Mouse (Mus musculus) layer of hippocampus, adult 8-10 months (tissue): ENCODE data around the gene Ccar1. TPM values are rescaled to one million over a fixed set of nuclear protein-coding genes. Genes with fewer than 3 reads are reported as not detected.
"Not testable (repeated sequence)": the region's sequence is repeated elsewhere in the genome, so short reads cannot be mapped to it uniquely, and the experiment has no call there.

ENCODE experiments used
- DNase-seq, 2 experiments: peaks; one replicate each; pipeline ENCODE4 v3.0.0; 2022; ENCODE audit warnings: low spot score in 2 of 2
- total RNA-seq, 4 experiments: library from RNA; stranded (reverse); gene quantifications; 2 replicates each; pipeline ENCODE4 v1.2.4; 2022

Gene Ccar1
- total RNA-seq, 4 experiments from 2014 or later: 49.1 to 75.0 (median 62.9) TPM

DNA sequence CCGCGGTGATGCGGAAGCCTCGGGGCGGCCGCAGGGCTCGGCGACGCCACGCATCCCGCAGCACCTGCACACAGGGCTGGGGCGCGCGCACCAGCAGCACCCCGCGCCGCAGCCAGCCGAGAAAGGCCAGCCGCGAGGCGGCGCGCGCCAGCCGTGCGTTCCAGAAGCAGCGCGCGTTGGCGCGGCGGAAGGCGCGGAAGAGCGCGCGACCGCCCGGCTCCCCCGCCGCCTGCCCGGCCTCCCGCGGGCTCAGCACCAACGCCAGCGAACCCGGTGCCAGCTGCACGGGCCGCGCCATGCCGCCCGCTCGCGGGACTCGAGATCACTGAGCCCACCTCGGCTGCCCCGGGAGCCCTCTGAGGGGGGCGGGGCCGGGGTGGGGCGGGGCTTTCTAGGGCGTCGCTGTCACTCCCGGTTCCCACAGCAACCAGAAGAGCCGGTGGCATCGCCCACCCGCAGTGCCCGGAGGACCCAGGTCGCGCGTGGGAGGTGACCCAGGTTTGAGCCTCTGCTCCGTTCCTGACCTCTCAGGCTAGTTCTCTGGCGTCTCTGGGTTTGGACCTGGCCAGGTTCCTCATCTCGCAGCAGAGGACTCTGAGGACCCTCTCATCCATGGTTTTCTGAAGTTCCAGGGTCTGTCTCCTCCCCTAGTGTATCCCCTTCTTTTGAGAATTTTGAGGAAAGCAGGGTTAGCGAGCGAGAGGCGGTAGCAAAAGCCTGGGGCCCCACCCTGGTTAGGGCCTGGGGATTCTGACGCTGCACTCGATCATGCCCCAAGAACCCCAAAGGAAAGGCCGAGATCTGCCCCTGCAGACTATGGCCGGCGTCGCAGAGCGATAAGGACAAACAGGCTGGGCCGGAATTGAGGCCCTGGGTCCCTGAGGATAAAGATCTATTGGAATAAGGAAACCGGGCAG lies 66.1 kb downstream of the Ccar1 start, which contains the start of gene Stox1:
Gene Stox1, minus strand, starts transcription at position 358 of the 917 bp plus-strand sequence.
- DNase-seq: peak; percentile 41 to 46

DNA sequence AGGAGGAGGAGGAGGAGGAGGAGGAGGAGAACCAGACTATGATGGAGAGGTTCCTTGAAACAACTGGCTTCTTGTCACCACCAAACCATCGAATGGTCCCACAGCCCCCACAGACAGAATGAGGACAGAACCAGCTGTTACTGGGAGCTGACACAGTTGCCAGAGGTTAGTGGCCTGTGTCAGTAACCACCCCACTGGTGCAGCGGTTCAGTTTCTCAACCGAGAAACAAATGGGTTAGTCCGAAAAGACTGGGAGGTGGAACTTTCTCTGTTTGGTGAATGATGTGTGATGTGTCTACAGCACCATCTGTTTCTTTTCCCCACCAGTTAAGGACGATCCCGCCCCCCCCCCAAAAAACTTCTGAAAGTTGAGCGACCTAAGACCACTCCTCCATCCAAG lies 67.2 kb downstream of the Ccar1 start:
- no peak for DNase-seq

DNA sequence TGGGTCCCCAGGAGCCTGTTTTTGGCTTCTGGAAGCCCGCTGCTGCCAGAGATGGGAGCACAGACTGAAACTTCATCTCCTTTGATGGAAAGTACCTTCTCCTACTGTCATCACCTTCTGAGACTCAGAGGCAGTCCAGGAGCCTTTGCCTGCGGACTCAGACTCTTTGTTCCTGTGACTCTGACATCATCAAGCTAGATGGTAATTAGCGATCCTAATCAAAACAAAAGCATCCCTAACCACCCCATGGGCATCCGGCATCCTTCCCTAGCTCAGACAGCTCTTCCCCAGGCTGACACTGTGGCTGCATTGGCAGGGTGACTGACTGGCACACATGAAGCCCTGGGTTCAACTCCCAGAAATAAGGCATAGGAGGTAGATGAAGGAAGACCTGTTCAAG lies 69.4 kb downstream of the Ccar1 start:
- DNase-seq: no peak

DNA sequence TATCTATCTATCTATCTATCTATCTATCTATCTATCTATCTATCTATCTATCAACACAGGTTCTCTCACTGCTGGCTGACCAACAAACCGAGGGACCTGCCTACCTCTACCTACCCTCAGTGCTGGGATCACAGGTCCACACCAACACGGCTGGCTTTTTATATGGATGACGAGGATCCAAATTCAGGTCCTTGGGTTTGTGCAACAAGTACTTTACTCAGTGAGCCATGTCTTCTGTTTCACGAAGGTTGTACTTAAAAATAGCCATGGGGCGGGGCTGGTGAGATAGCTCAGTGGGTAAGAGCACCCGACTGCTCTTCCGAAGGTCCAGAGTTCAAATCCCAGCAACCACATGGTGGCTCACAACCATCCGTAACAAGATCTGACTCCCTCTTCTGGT lies 71.5 kb downstream of the Ccar1 start:
- DNase-seq: not testable (repeated sequence)

DNA sequence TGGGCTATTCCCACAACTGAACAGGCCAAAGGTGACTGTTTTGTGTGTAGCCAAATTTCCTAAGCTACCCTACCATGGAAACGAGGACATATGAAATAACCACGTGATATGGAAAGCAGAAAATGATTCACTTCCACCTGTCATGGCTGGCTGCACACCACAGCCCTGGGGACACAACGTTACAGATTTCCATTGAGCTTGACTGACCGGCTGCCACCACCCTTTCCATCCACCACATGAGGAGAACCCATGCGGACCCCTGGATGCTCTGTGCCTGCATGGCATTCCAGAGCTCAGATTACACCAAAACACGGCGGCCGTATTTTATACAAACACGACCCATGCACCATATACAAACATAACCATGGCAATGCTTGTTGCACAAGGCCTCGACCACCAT lies 78.6 kb downstream of the Ccar1 start:
- no peak for DNase-seq

DNA sequence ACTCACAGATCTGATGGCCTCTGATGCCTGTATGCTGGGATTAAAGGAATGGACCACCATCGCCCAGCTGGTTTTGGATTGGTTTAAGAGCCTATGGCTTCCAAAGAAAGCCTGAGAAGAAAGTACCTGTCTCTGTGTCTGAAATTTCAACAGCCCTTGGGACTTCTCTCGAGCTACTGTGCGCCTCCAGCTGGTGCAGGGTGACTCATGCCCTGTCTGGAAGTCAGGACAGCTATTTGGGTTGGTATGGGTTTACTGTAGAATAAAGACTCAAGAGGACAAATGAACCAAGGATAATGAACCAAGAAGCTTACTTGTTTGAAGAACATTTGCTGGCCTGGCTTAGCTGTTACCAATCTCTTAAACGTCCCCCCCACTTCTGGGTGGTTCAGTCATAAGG lies 88.5 kb downstream of the Ccar1 start:
- DNase-seq: no peak

DNA sequence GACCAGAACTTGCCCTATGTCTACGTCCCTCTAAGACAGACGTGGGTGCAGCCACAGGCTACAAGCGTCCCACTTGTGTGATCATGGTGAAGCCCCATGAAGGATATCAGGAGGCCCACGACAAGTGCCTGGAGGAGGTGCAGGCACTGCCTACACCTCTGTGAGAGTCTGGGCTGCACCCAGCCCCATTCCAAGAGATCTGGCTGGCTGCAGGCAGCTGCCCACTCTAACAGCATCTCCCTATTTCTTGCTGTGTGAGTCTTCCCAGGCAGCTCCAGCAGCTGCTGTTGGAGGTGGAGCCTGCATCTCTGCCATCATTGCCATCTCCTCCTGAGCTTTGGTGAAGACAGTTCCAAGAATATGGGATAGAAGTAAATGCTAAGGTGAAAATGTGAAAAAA lies 89.7 kb downstream of the Ccar1 start:
- no peak for DNase-seq

Other genes with a start within 250 kb of the Ccar1 start
- 100 to 1,000 TPM; 187 to 202 (median 195) TPM for gene Kif1bp, start 213.8 kb downstream of the Ccar1 start, total RNA-seq
- gene Ddx21, start 190.0 kb downstream of the Ccar1 start, total RNA-seq: 10 to 100 TPM; 21.2 to 28.9 (median 23.2) TPM
- gene Ddx50, start 141.1 kb downstream of the Ccar1 start, total RNA-seq: 10 to 100 TPM; 79.4 to 94.0 (median 85.6) TPM
- gene Stox1, start 66.2 kb downstream of the Ccar1 start, total RNA-seq: 1 to 10 TPM; 2.4 to 3.7 (median 2.5) TPM
- 10 to 100 TPM; 12.0 to 15.1 (median 13.7) TPM for gene Tet1, start 116.7 kb upstream of the Ccar1 start, total RNA-seq
- gene Slc25a16, start 128.3 kb upstream of the Ccar1 start, total RNA-seq: 10 to 100 TPM; 36.4 to 40.7 (median 38.9) TPM
- 1 to 10 TPM; 1.7 to 2.5 (median 2.1) TPM for gene Dna2, start 154.7 kb upstream of the Ccar1 start, total RNA-seq
- 10 to 100 TPM; 63.4 to 90.3 (median 86.9) TPM for gene Rufy2, start 187.9 kb upstream of the Ccar1 start, total RNA-seq
- 10 to 100 TPM; 49.0 to 58.9 (median 57.1) TPM for gene Hnrnph3, start 231.9 kb upstream of the Ccar1 start, total RNA-seq
- 1 to 10 TPM; 2.3 to 3.3 (median 2.9) TPM for gene Pbld2, start 232.0 kb upstream of the Ccar1 start, total RNA-seq